Mouse (Mus musculus): ENCODE results near the gene Zfp524. TPM values are rescaled to one million over a fixed set of nuclear protein-coding genes. Genes with fewer than 3 reads are reported as not detected.
A peak's percentile ranks its signal among the peaks of the same experiment; 100 is the strongest.

The Zfp524 gene
- total RNA-seq, 2 experiments from 2014 or later: 13.5 to 26.2 TPM

- ATAC-seq (ENCODE audit: poor library complexity, severe bottlenecking): no peak
Observed at GRCm38 (mm10) chr7:5044981-5045380, 30.8 kb downstream of the Zfp524 start.

- ATAC-seq (ENCODE audit: poor library complexity, severe bottlenecking): no peak
Observed at GRCm38 (mm10) chr7:5046112-5046511, 31.9 kb downstream of the Zfp524 start.

GRCm38 (mm10) chr7:5047313-5047712 is 33.1 kb downstream of the Zfp524 start:
- ATAC-seq (ENCODE audit: poor library complexity, severe bottlenecking): peak; percentile 67

- peak; percentile 52 for ATAC-seq (ENCODE audit: poor library complexity, severe bottlenecking)
Observed at GRCm38 (mm10) chr7:5051193-5052192, 37.3 kb downstream of the Zfp524 start, which contains the start of gene Zfp580. Zfp580 (plus strand) TSS chr7:5051538.

- ATAC-seq (ENCODE audit: poor library complexity, severe bottlenecking): no peak
Observed at GRCm38 (mm10) chr7:5052438-5052837, 38.2 kb downstream of the Zfp524 start.

GRCm38 (mm10) chr7:5052931-5053343 is 38.7 kb downstream of the Zfp524 start:
- no peak for ATAC-seq (ENCODE audit: poor library complexity, severe bottlenecking)

- no peak for ATAC-seq (ENCODE audit: poor library complexity, severe bottlenecking)
Observed at GRCm38 (mm10) chr7:5053456-5054179, 39.4 kb downstream of the Zfp524 start.

GRCm38 (mm10) chr7:5056651-5057263 is 42.5 kb downstream of the Zfp524 start:
- no peak for ATAC-seq (ENCODE audit: poor library complexity, severe bottlenecking)

GRCm38 (mm10) chr7:5057381-5057780 is 43.2 kb downstream of the Zfp524 start:
- ATAC-seq (ENCODE audit: poor library complexity, severe bottlenecking): no peak

- no peak for ATAC-seq (ENCODE audit: poor library complexity, severe bottlenecking)
Observed at GRCm38 (mm10) chr7:5057804-5058203, 43.6 kb downstream of the Zfp524 start.

GRCm38 (mm10) chr7:5058631-5059030 is 44.4 kb downstream of the Zfp524 start:
- ATAC-seq (ENCODE audit: poor library complexity, severe bottlenecking): no peak

- no peak for ATAC-seq (ENCODE audit: poor library complexity, severe bottlenecking)
Observed at GRCm38 (mm10) chr7:5059421-5059820, 45.2 kb downstream of the Zfp524 start.

GRCm38 (mm10) chr7:5060239-5060731 is 46.1 kb downstream of the Zfp524 start:
- peak; percentile 36 for ATAC-seq (ENCODE audit: poor library complexity, severe bottlenecking)

- peak; percentile 70 for ATAC-seq (ENCODE audit: poor library complexity, severe bottlenecking)
Observed at GRCm38 (mm10) chr7:5060944-5061773, 46.9 kb downstream of the Zfp524 start.

GRCm38 (mm10) chr7:5061774-5062359 is 47.7 kb downstream of the Zfp524 start, which contains the start of gene U2af2:
U2af2 (plus strand) TSS chr7:5062143.
- peak; percentile 52 for ATAC-seq (ENCODE audit: poor library complexity, severe bottlenecking)

GRCm38 (mm10) chr7:5062360-5063001 is 48.3 kb downstream of the Zfp524 start:
- peak; percentile 22 for ATAC-seq (ENCODE audit: poor library complexity, severe bottlenecking)

GRCm38 (mm10) chr7:5064886-5065285 is 50.7 kb downstream of the Zfp524 start:
- no peak for ATAC-seq (ENCODE audit: poor library complexity, severe bottlenecking)

All from megakaryocyte, adult 5-6 weeks (primary cell).